Mouse (Mus musculus) ES-E14 (cell line): Measurements from ENCODE around the gene Mettl26. TPM values are rescaled to one million over a fixed set of nuclear protein-coding genes. Genes with fewer than 3 reads are reported as not detected.
A peak's percentile ranks its signal among the peaks of the same experiment; 100 is the strongest.

ENCODE experiments used
- DNase-seq: peaks from one replicate; pipeline ENCODE4 v3.0.0-alpha.2; 2013; ENCODE audit warnings: low read depth, low spot score
- H3K27ac ChIP-seq: 2 replicates; pipeline ENCODE4 v1.5.1; 2012; ENCODE audit warnings: low read depth, mild to moderate bottlenecking, low read length, moderate library complexity, mixed read lengths; ENCODE audit not compliant: poor library complexity, insufficient read depth, severe bottlenecking
- H3K36me3 ChIP-seq: 2 replicates; pipeline ENCODE4 v1.6.1; 2012; ENCODE audit warnings: mild to moderate bottlenecking, low read length, moderate library complexity, mixed read lengths; ENCODE audit not compliant: control insufficient read depth, poor library complexity, insufficient read depth, severe bottlenecking
- H3K4me1 ChIP-seq, 2 experiments: fragments of 150-350 bp in 1 of 2; sonication (generic) in 1 of 2; 2 replicates each; pipeline ENCODE4 v1.6.1; 2012; ENCODE audit warnings: low read length in 2 of 2, mild to moderate bottlenecking in 1 of 2, mixed read lengths in 1 of 2; ENCODE audit not compliant: control insufficient read depth in 2 of 2, insufficient read depth in 2 of 2, poor library complexity in 1 of 2
- H3K4me3 ChIP-seq, 2 experiments: fragments of 150-350 bp in 1 of 2; sonication (generic) in 1 of 2; 2 replicates each; pipeline ENCODE4 v1.5.1; 2012; ENCODE audit warnings: low read length in 2 of 2, low read depth in 1 of 2, mild to moderate bottlenecking in 1 of 2, mixed read lengths in 1 of 2; ENCODE audit not compliant: insufficient read depth in 1 of 2, poor library complexity in 1 of 2, severe bottlenecking in 1 of 2
- H3K9ac ChIP-seq: 2 replicates; pipeline ENCODE4 v1.6.1; 2012; ENCODE audit warnings: low read depth, mild to moderate bottlenecking, low read length, mixed read lengths; ENCODE audit not compliant: poor library complexity, insufficient read depth, severe bottlenecking
- H3K9me3 ChIP-seq: fragments of 150-350 bp; sonication (generic); 2 replicates; pipeline ENCODE4 v1.6.1; 2012; ENCODE audit warnings: low read depth, mild to moderate bottlenecking, low read length; ENCODE audit not compliant: control insufficient read depth, insufficient read depth
- CHD2 ChIP-seq: IDR thresholded peaks from 2 replicates; pipeline ENCODE4 v1.6.1; 2014; ENCODE audit warnings: mild to moderate bottlenecking, low read depth, low read length, inconsistent platforms
- HCFC1 ChIP-seq: IDR thresholded peaks from 2 replicates; pipeline ENCODE4 v1.6.1; 2012; ENCODE audit warnings: low read length, inconsistent platforms, borderline replicate concordance; ENCODE audit not compliant: insufficient read depth
- MAFK ChIP-seq: IDR thresholded peaks from 2 replicates; pipeline ENCODE4 v1.6.1; 2014; ENCODE audit warnings: mild to moderate bottlenecking, low read depth, low read length, inconsistent platforms; ENCODE audit not compliant: insufficient read depth
- ZC3H11A ChIP-seq: IDR thresholded peaks from 2 replicates; pipeline ENCODE4 v1.6.1; 2012; ENCODE audit warnings: low read depth, mild to moderate bottlenecking, inconsistent platforms, low read length, borderline replicate concordance
- ZNF384 ChIP-seq: IDR thresholded peaks from 2 replicates; pipeline ENCODE4 v1.6.1; 2012; ENCODE audit warnings: low read depth, low read length, inconsistent platforms
- in situ Hi-C, 2 experiments: fragments of 600-800 bp; cut with MboI; formaldehyde crosslinking; loops; one replicate each; pipeline ENCODE4 v1.15.1; 2025; ENCODE audit warnings: low sequenced_read_pairs in 2 of 2, inconsistent platforms in 1 of 2; ENCODE audit not compliant: unreplicated experiment in 2 of 2
- total RNA-seq: library from RNA; depleted of rRNA; stranded (reverse); fragments of 300-350 nt; gene quantifications from 2 replicates; pipeline ENCODE4 v1.2.3, GENCODE M21; 2012

Gene Mettl26
- total RNA-seq, 1 experiment = 26.6 TPM

GRCm38 (mm10) chr17:25918037-25918750 is 43.3 kb downstream of the Mettl26 start:
- Histone ChIP-seq H3K4me3 (peak overlapping the region; percentile 95 to 97), H3K27ac (no peak overlapping the region), H3K9me3 (no peaks in the 10 kb centered on the region), H3K4me1 (peaks cover 0 to 3% of the 10 kb centered on the region in 2 experiments; a peak in 1 of 4 replicates), H3K36me3 (peaks cover 1% of the 10 kb centered on the region; the same call in 1 of the 2 replicates), H3K9ac (peak overlapping the region; percentile 92)
- DNase-seq = no peak
- in situ Hi-C loops = no loop called here
- TF ChIP-seq ZC3H11A (no peak), ZNF384 (no peak), CHD2 (no peak), HCFC1 (no peak), MAFK (no peak)

GRCm38 (mm10) chr17:25919144-25919785 is 44.4 kb downstream of the Mettl26 start, which contains the start of gene Rab40c:
Gene Rab40c (minus strand): TSS chr17:25919727.
- Histone ChIP-seq H3K9ac (peak within 1 kb of the TSS; percentile 92), H3K4me3 (peak within 1 kb of the TSS; percentile 95 to 97), H3K4me1 (peaks cover 0 to 3% of the 10 kb centered on the region in 2 experiments; a peak in 1 of 4 replicates), H3K36me3 (peaks cover 1% of the 10 kb centered on the region; the same call in 1 of the 2 replicates), H3K9me3 (no peaks in the 10 kb centered on the region), H3K27ac (peak within 1 kb of the TSS; percentile 73)
- TF ChIP-seq ZNF384 = no peak
- no peak for TF ChIP-seq MAFK
- TF ChIP-seq HCFC1 = no peak; the same call in 1 of the 2 replicates
- TF ChIP-seq CHD2 = no peak
- no peak for TF ChIP-seq ZC3H11A
- in situ Hi-C loops = no loop called here
- no peak for DNase-seq

DNA sequence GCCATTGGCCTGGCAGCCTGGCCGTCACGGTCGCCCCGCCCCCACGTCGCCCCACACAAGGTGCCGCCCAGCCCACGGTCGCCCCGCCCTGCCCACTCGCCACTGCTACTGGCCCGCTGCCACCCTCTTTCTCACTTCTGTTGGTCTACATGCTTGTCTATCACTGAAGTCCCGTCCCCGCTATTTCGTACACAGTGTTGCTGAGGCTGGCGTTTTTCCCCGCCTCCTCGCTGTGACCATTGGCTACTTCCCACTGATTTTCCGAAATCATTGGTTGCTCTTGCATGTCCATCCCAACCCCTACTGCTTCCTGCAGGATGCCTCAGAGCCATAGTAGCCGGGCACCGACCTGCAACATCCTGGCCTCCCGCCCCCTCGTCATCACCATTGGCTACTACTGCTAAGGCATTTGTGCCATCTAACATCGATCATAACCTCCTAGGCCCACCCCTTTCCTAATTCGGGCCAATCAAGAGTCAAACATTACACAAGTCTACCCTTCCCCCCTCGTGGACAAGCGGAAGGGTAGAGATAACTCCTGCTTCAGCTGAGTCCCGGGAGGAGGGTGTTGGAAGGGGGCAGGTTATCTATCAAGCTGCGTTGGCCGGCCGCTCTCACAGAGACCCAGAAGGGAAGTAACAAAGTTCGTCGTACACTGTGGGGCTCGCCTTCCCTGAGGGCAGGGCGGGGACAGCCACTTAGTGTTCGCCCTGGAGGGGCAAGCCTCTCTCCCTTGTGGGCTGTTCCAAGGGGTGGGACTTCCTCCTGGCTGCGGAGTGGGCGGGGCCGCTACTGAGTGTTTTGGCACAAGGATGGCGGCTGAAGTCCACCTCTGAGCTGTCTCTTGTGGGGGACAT is 45.1 kb downstream of the Mettl26 start:
- H3K27ac ChIP-seq = peak overlapping the region; percentile 73
- peak; percentile 98 for DNase-seq
- peak overlapping the region; percentile 74 for H3K9ac ChIP-seq
- in situ Hi-C loops = no loop called here
- no peaks in the 10 kb centered on the region for H3K9me3 ChIP-seq
- H3K4me3 ChIP-seq = peak overlapping the region; percentile 89 to 95
- TF ChIP-seq MAFK (peak; percentile 87), CHD2 (peak; percentile 88), ZC3H11A (no peak)
- peaks cover 0 to 3% of the 10 kb centered on the region in 2 experiments; a peak in 1 of 4 replicates for H3K4me1 ChIP-seq
- peaks cover 1% of the 10 kb centered on the region; the same call in 1 of the 2 replicates for H3K36me3 ChIP-seq

GRCm38 (mm10) chr17:25922120-25922519 is 47.2 kb downstream of the Mettl26 start:
- TF ChIP-seq HCFC1 (no peak), CHD2 (no peak), ZNF384 (no peak), ZC3H11A (no peak), MAFK (no peak)
- no peak for DNase-seq
- in situ Hi-C loops = no loop called here
- Histone ChIP-seq H3K27ac (no peak overlapping the region), H3K9ac (no peak overlapping the region), H3K4me1 (peaks cover 0 to 3% of the 10 kb centered on the region in 2 experiments; a peak in 1 of 4 replicates), H3K9me3 (no peaks in the 10 kb centered on the region), H3K36me3 (peaks cover 2% of the 10 kb centered on the region; the same call in 1 of the 2 replicates), H3K4me3 (no peak overlapping the region)
